Mouse (Mus musculus) heart, adult 2 months (tissue): ENCODE results near the gene Fli1.

Experiments used
- CTCF ChIP-seq: fragments of 200-600 bp; IDR thresholded peaks from 2 replicates; pipeline ENCODE4 v1.8.1; 2022; ENCODE audit warnings: antibody characterized with exemption, mild to moderate bottlenecking, moderate library complexity
- EP300 ChIP-seq: fragments of 200-500 bp; IDR thresholded peaks from 2 replicates; pipeline ENCODE4 v1.6.1; 2011; ENCODE audit warnings: low read depth, low read length, control low read depth; ENCODE audit not compliant: insufficient read depth
- POLR2A ChIP-seq: fragments of 200-500 bp; IDR thresholded peaks from 2 replicates; pipeline ENCODE4 v1.6.1; 2011; ENCODE audit warnings: mild to moderate bottlenecking, low read depth, low read length, control low read depth; ENCODE audit not compliant: insufficient read depth

DNA sequence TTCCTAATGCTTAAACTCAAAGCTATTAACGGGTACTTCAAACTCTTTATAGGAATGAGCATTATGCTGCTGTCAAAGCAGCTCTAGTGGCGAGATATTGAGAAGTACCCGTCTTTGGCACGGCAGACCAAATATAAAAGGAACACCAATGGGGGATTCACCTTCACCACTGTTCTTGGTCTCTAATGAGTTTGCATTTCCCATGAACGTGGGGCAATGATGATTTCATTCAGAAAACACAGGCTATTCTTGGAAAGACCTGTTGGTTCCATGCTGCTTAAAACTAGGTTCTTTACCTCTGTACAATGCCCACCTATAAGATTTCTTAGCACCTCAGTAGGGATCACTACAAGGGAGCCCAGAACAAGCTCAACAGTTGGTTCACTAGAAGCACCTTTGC is 62.2 kb downstream of the Fli1 start:
- TF ChIP-seq POLR2A (no peak), CTCF (no peak), EP300 (no peak)
